Mouse (Mus musculus) adrenal gland, adult 18-20 months (tissue): ENCODE results near the gene Nrf1. TPM values are rescaled to one million over a fixed set of nuclear protein-coding genes. Genes with fewer than 3 reads are reported as not detected.
A peak's percentile ranks its signal among the peaks of the same experiment; 100 is the strongest.

Experiments
- DNase-seq, 2 experiments: peaks; one replicate each; pipeline ENCODE4 v3.0.0; 2021 to 2022; ENCODE audit warnings: low spot score in 2 of 2
- total RNA-seq, 2 experiments: library from RNA; stranded (reverse); gene quantifications; 1 replicate in 1 of 2; 2 replicates in 1 of 2; pipeline ENCODE4 v1.2.3; 2021

The Nrf1 gene
- total RNA-seq, 2 experiments from 2014 or later, result 17.1 to 21.3 TPM

DNA sequence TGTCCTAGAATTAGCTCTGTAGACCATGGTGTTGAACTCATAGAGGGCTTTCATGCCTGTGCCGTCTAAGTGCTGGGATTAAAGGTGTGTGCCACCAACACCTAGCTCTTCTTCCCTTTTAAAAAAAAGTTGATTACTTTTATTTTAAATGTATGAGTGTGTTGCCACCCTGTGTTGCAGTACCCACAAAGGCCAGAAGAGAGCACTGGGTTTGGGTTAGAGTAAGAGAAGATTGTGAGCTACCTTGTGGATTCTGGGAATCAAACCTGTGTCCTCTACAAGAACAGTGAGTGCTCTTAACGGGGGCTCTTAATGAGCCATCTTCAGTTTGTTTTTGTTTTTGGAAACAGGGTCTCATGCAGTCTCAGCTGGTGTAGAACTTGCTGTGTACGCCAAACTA is 24.7 kb downstream of the Nrf1 start:
- no peak for DNase-seq

DNA sequence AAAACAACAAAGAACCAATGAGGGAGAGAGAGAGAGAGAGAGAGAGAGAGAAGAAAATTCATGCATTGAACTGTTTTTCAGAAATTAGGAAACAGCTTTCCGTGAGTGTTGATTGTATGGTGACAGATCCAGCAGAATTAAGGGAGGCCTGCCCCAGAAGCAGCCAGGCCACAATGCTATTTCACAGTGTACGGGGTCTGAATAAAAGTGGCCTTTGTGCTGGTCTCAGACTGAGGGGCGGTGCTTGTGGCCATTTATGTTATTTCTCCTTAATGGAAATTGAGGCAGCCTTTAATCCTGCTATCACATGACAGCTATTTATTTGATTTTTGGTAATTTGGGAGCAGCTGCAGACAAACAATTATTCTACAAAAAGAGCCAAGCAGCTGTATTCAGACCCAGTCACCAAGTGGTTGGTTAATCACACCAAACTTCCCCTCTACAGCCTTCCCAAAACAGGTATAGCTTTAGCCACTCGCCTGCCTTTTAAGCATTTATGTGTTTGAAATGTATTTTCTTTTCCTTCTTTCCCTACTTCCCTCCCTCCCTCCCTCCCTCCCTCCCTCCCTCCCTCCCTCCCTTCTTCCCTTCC is 31.2 kb downstream of the Nrf1 start:
- DNase-seq, result no peak

DNA sequence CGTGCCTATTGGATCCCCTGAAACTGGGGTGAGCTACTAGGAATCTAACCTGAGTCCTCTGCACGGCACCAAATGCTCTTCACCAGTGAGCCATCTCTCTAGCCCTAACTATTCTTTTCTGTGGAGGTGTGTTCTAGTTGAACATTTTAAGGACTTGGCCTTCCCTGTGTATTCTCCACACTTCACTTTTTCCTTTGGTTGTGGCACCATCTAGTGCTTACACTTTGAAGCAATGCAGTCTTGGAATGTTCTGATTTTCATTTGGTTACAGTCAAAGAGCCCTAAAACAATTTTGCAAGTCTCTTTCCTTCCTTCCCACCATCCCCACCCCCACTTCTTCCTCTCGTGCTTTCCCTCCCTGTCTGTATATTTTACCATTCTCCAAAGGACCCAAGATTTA is 33.6 kb downstream of the Nrf1 start:
- peak in 1 of 2 experiments; percentile 7 for DNase-seq

DNA sequence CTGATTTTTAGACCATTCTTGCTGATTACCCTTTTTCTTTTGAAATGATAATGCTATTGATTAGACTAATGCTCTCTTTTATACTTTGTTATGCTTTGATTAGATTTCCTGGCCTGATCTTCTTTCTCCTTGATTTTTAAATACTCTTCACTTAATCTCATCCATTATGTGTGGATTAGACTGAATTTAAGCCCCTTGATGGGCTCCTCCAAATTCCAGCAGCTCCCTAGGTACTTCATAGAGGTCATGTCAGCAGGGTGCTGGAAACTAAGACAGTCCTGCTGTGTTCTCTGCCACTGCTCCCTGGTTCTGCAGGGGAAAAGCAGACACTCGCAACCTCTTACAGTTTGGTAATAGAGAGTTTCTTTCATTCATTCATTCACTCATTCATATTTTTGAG is 35.5 kb downstream of the Nrf1 start:
- DNase-seq, result no peak

DNA sequence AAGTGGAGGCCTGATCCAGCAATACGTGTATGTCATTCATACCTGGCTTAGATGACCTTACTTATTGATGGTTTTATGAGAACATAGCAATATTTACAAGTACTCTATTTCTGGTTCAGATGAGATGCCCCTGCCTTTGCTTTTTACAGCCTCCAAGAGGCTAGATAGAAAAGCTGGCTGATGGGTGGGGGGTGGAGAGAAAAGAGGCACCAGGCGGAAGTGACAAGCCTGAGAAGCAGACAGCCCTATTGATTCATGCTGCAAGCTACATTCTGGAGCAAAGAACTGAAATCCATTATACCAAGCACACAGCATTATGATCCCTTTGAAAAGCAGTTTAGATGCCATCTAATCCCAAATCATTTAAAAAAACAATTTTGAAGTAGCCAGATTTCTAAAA is 37.6 kb downstream of the Nrf1 start:
- no peak for DNase-seq

DNA sequence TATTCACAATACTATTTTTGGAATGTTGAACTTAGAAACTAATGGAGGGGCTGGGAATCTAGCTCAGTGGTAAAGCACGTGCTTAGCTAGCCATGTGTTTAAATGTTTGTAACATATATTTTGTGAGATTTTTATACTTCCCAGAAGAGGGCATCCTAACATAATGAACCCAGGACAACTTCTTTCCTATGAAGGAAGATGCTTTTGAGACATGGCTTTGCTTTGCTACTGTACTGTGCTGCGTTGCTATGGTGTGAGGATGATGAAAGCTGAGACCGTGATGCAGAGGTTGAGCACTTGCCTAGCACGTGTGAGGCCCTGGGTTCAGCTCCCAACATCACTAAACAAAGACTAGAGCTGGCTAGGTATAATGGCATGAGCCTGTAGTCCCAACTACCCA is 43.4 kb downstream of the Nrf1 start:
- DNase-seq, result no peak

DNA sequence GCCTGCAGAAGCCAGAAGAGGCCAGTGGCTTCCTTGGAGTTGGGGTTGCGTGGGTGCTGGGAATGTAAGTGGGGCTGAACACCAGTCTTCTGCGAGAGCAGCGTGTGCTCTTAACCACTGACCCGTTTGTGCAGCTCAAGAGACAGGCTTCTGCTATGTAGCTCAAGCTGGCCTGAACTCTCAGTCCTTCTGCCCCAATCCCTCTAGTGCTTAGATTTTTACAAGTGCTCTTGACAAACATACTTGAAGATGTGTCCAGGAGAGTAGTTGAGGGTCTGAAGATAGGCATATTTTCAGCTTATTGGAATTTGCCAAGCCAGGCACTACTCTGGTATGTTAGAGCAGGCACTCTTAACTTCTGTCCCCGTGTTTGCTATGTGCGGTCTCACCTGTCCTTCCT is 45.0 kb downstream of the Nrf1 start:
- no peak for DNase-seq

DNA sequence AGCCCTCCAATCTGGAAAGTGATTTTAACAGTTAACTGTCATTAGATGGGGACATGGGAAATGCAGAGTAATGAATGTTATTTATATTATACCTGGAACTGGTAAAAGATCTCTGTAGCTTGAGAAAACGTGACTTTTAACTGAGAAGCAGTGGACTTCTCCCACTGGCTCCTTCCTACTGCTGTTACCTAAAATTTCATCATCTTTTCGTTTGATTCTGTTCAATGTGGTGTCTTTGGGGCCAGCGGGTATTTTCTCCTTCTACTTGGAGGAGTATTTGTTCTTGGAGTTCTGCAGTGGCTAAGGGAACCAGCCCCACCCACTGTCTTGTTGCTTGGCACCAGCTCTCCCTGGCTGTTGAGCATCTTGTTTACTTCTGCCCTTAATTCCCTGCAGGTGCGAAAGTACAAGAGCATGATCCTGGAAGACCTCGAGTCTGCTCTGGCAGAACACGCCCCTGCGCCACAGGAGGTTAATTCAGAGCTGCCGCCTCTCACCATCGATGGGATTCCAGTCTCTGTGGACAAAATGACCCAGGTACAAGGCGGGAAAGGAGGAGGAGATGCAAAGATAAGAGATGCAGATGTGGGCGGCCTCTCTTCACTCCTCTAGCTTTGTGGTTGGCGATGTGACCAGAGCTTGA is 54.1 kb downstream of the Nrf1 start:
- no peak for DNase-seq

DNA sequence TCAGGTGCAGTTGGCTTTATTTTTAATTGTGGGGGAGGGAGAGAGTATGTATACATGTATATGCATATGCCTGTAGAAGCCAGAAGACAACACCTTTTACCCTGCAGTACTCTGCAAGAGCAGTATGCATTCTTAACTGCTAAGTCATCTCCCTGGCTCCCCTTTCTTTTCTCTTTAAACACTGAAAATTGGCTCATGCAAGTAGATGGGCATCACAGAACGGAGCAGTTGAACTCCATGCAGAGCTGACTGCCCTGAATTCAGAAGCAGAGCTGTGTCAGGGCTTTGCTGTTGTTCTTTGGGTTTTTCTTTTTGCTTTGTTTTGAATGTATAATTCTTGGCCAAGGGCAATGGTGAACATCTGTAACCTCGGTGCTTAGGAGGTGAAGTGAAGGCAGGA is 58.3 kb downstream of the Nrf1 start:
- no peak for DNase-seq

DNA sequence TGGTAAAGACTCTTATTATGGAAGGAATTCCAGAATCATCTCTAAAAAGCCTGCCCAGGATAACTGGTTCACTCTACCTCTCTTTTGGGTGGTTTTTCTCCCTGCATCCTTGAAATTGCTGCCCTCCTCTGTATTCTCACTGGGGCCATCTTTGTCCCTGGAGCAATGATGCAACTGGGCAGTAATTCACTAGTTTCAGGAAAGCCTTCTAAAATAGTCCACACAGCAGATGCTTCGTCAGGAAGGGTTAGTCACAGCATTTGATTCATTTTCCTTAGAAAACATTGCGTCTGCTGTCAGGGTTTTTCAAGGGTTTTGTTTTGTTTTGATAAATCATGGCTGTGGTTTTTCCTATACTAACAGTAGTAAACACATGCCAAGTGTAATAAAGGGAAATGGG is 59.7 kb downstream of the Nrf1 start:
- DNase-seq, result no peak

DNA sequence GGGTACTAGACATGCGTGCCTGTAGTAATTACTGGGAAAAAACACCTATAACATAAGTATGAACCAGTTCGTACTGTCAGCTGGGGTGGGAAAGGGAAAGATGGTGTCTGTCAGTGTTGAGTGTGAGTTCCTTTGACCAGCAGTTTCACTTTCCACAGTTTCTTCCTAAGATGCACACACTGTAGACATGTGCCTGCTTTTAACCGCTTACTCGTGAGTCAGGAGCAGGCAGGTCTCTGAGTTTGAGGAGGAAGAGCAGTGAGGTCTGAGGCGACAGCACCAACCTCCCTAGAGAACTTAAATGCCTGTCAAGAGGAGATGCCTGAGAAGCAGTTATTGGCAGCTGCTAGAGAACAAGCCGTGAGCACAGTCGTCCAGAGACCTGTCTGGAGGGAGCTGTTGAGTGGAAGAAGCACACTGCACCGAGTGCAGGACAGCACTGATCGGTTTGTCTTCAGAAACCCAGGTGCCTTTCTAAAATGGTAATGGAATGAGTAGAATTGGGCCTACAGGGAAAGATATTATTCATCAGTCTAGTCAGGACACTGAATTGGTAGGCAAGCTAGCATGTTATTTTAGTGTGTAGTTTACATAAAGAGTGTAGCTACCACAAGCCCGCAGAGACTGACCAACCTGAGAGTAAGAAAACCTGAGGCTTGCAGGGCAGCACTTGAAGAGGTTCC is 62.2 kb downstream of the Nrf1 start:
- DNase-seq, result no peak

DNA sequence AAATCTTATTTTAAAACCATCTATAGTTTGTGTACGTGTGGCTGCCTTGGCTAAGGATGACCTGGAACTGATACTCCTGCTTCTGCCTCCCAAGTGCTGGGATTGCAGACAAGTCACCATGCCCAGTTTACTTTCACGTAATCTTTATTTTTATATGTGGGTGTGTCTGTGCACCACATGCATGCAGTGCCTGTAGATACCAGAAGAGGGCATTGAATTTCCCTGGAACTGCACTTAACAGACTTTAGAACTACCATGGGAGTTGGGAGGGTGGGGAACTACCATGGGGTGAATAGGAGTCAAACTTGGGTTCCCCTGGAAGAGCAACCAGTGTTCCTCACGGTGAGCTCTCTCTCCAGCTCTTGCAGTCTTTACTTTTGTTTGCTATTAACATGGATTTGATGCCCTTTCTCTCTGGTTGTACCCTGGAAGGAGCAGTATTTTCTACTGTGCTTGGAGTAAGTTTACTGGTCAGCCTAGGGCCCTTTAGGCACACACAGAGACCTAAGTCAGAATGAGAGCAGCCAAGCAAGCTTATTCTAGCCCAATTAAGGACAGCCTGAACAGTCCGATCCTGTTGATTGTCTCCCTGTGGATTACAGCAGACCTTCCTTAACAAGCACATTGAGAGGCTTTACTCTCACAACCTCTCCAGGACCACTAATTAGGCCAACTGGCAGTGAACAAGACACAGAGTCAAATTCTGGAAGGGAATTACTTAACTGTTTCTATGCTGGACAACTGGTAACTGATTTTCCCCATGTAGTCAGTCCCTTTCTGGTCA is 64.8 kb downstream of the Nrf1 start:
- DNase-seq, result no peak

DNA sequence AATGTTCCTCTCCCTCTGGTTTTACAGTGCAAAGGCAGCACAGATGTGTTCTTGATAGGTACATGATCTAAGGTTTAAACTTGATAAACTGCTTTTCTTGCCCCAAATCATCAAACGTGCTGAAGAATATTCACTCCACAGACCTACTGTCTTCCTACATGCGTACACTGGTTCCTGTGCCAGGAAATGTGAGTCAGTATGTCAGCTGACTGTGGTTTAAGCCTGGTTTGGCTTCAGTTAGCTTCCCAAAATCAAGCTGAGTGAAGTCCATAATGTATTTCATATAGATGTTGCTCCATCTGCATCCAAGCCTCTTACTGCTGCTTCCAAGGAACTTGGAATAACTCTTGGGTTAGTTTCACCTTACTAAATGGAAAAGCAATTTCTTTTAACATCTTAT is 66.3 kb downstream of the Nrf1 start:
- no peak for DNase-seq

DNA sequence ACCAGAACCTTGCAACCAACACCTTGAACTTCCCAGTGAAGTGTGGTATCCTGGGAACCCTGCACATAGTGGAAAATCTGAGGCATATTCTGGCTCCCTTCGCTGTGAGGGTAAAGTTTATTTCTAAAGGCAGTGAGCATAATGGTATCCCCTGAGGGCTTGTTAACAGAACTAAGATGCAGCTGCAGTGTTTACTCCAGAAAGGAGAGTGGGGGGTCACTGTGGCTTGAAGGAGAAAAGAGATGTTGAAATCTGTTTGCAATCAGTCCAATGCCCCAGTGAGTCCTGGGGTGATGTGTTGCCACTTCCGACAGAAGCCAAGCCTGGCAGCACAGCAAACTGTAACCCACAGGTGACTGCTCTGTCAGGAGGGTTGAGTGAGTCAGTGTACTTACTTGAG is 73.4 kb downstream of the Nrf1 start:
- no peak for DNase-seq

DNA sequence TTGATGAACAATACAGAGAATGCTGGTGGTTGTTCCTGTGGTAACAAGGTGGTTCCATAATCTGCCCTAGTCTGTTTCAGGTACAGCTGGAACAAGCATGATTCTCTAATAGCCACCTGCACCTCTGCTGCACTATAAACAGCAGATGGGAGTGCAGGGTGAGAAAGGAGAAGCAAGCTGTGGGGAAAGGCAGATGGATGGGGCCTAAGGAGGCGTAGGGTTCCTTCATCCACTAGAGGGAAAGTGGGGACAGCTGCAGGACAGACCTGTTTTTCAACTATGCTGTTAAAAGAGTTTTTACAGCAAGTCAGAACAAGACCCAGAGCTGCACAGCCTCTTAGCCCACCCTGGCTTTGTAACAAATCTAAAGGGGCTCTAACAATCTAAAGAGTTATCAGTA is 73.8 kb downstream of the Nrf1 start:
- DNase-seq, result no peak

DNA sequence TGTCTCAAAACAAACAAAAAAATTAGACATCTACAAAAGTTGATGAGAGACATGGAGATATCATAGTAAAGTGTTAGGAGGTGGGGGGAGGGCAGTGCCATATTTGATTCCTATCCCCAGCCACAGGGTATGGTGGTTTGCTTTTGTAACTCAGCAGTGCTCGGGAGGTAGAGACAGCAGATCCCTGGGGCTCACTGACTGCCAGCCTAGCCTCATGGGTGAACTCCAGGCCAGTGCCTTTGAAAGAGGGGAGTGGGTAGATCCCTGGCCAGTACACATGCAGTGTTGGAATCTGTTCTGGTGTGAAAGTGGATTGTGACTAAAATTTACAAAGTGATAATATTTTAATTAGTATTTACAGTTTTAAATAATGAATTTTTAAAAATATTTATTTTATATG is 75.6 kb downstream of the Nrf1 start:
- DNase-seq, result no peak

DNA sequence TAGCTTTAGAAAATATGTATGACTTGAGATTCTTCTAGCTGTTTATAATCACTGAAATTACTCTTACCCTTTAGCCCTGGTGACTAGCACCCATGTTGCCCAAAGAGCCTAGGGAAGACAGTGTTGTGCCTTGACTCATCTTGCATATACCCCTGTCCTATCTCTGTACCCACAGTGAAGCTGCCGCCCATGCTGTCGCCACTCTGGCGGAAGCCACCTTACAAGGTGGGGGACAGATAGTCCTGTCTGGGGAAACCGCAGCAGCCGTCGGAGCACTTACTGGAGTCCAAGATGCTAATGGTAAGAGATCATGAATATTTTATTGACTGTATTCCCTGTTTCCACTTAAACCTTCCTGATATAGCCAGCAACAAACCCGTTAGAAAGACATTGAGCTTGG is 78.3 kb downstream of the Nrf1 start:
- no peak for DNase-seq

DNA sequence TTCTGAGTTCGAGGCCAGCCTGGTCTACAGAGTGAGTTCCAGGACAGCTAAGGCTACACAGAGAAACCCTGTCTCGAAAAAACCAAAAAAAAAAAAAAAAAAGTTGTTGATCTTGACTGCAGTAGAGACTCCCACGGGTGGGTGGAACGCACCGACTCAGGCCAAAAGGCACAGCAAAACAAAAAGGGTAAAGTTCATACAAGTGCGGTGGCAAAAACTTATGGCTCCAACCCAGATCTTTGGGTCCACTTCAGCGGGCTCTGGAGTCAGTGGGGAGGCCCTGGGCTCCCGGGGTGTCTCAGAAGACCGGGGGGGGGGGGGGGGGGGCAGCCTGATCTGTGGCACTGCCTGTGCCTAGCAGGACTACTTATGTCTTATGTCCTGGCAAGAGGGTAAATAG is 79.0 kb downstream of the Nrf1 start:
- no peak for DNase-seq

DNA sequence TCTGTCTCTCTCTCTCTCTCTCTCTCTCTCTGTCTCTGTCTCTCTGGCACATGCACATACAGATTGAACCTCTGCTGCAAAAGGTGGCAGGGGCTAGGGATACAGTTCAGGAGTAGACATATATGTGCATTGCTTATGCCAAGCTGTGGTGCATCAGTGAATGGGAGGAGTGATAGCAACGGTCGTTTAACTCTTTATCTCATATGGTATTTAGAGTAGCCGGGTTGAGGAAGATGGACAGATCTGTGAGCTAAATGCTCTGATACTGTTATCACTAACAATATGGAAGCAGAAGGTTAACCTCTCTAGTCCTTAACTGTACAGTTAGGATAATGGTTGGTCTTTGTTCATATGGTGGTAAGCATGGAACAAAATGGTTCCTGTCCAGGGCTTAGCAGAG is 84.6 kb downstream of the Nrf1 start:
- DNase-seq, result no peak

DNA sequence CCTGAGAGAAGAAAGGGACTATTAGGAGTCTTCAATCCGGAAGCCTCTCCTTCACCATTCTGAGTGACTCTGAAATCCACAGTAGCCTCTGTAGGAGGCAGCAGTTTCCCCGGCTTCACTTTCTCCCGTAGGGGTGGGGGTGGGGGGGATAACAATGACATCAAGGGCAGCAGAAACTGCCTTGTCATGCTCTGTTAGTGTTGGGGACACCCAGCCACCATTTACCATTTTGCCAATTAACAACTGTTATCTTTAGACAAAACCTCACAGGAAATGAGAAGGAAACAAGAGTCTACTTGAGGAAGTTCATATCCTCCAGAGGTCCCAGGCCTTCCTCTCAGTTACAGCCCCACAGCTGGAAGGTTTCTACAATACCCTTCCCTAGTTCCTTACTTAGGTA is 87.8 kb downstream of the Nrf1 start:
- no peak for DNase-seq

DNA sequence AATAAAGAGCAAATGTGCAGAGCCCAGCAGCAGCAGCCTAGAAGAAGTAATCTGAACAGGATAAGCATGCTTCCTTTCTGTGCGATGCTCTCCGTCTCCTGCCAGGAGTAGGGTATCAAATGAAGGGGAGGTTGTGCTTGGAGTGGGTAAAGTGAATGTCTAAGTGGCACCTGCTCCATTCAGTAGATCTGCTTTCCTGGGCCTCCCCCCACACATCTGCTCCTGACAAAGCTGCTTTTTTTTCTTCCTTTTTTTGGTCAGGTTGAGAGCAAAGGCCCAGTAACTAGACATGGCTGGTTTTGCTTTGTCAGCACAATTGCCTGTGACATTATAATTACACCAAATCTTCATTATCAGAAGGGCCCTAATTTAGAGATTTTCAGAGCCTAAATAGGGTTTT is 89.4 kb downstream of the Nrf1 start:
- no peak for DNase-seq
